Mouse (Mus musculus) midbrain, embryonic 13.5 days (tissue): ENCODE results near the gene Rab11fip3. TPM values are rescaled to one million over a fixed set of nuclear protein-coding genes. Genes with fewer than 3 reads are reported as not detected.
A peak's percentile ranks its signal among the peaks of the same experiment; 100 is the strongest.

Experiments
- ATAC-seq: fragments of 200-750 bp; cut with Nextera tagmentation; 2 replicates; pipeline ENCODE4 v1.8.0; 2017; ENCODE audit warnings: mild to moderate bottlenecking, moderate TSS enrichment, moderate library complexity
- H3K27ac ChIP-seq: fragments of 300-500 bp; sonication (generic); 2 replicates; pipeline ENCODE4 v1.5.1; 2015; ENCODE audit warnings: inconsistent platforms, mild to moderate bottlenecking, moderate library complexity
- H3K27me3 ChIP-seq: fragments of 300-500 bp; sonication (generic); 2 replicates; pipeline ENCODE4 v1.6.1; 2015; ENCODE audit warnings: mild to moderate bottlenecking, inconsistent platforms
- H3K36me3 ChIP-seq: fragments of 300-500 bp; sonication (generic); 2 replicates; pipeline ENCODE4 v1.6.1; 2015; ENCODE audit warnings: mild to moderate bottlenecking, inconsistent platforms
- H3K4me1 ChIP-seq: fragments of 300-500 bp; sonication (generic); replicated peaks from 2 replicates; pipeline ENCODE4 v1.6.1; 2015; ENCODE audit warnings: inconsistent platforms
- H3K4me2 ChIP-seq: fragments of 300-500 bp; sonication (generic); replicated peaks from 2 replicates; pipeline ENCODE4 v1.6.1; 2015; ENCODE audit warnings: moderate library complexity, mild to moderate bottlenecking, inconsistent platforms
- H3K4me3 ChIP-seq: fragments of 300-500 bp; sonication (generic); replicated peaks from 2 replicates; pipeline ENCODE4 v1.5.1; 2015; ENCODE audit warnings: mild to moderate bottlenecking, inconsistent platforms
- H3K9ac ChIP-seq: fragments of 300-500 bp; sonication (generic); replicated peaks from 2 replicates; pipeline ENCODE4 v1.6.1; 2015; ENCODE audit warnings: mild to moderate bottlenecking, inconsistent platforms
- H3K9me3 ChIP-seq: fragments of 300-500 bp; sonication (generic); 2 replicates; pipeline ENCODE4 v1.6.1; 2016; ENCODE audit warnings: mild to moderate bottlenecking, inconsistent platforms
- WGBS: fragments of 180-500 bp; shearing (Covaris S2); methylation state at CpG from one replicate; pipeline ENCODE4 v1.1.7; 2015; 5-methylcytosine and 5-hydroxymethylcytosine counted together
- polyA plus RNA-seq: library from polyadenylated mRNA; unstranded; fragments of >200 nt; fragmentation: Nextera tagmentation; extraction: Ambion mirVana; gene quantifications from 2 replicates; pipeline ENCODE4 v1.2.1, GENCODE M21; 2015

Rab11fip3 gene
- polyA plus RNA-seq, 1 experiment from 2014 or later: 35.0 TPM

GRCm38 (mm10) chr17:25979829-25980738, 89.3 kb downstream of the Rab11fip3 start:
- H3K36me3 ChIP-seq: peaks cover 5% of the 10 kb centered on the region; the same call in 1 of the 2 replicates
- no peak overlapping the region for H3K4me2 ChIP-seq
- H3K9me3 ChIP-seq: no peaks in the 10 kb centered on the region
- no peak for ATAC-seq
- H3K4me1 ChIP-seq: peaks cover 38% of the 10 kb centered on the region
- no peak overlapping the region for H3K9ac ChIP-seq
- no peak overlapping the region for H3K27ac ChIP-seq
- H3K4me3 ChIP-seq: no peak overlapping the region
- WGBS: 95% methylated on average over 5 of the region's 5 CpGs
- no peaks in the 10 kb centered on the region for H3K27me3 ChIP-seq

GRCm38 (mm10) chr17:25970954-25971707, 98.2 kb downstream of the Rab11fip3 start:
- Histone ChIP-seq H3K27me3 (no peaks in the 10 kb centered on the region), H3K36me3 (peaks cover 12% of the 10 kb centered on the region), H3K4me3 (no peak overlapping the region), H3K4me2 (no peak overlapping the region), H3K4me1 (no peaks in the 10 kb centered on the region), H3K9me3 (no peaks in the 10 kb centered on the region), H3K9ac (no peak overlapping the region), H3K27ac (no peak overlapping the region)
- ATAC-seq: no peak
- 91% methylated on average over 4 of the region's 4 CpGs for WGBS

GRCm38 (mm10) chr17:25970448-25970847, 98.9 kb downstream of the Rab11fip3 start:
- Histone ChIP-seq H3K4me3 (no peak overlapping the region), H3K4me1 (no peaks in the 10 kb centered on the region), H3K9ac (no peak overlapping the region), H3K36me3 (peaks cover 12% of the 10 kb centered on the region), H3K27ac (no peak overlapping the region), H3K27me3 (no peaks in the 10 kb centered on the region), H3K9me3 (no peaks in the 10 kb centered on the region), H3K4me2 (no peak overlapping the region)
- 93% methylated on average over 9 of the region's 9 CpGs for WGBS
- no peak for ATAC-seq

- no peak overlapping the region for H3K4me3 ChIP-seq
- no peaks in the 10 kb centered on the region for H3K9me3 ChIP-seq
- H3K4me2 ChIP-seq: no peak overlapping the region
- H3K27ac ChIP-seq: no peak overlapping the region
- no peaks in the 10 kb centered on the region for H3K27me3 ChIP-seq
- no peaks in the 10 kb centered on the region for H3K4me1 ChIP-seq
- WGBS: 71% methylated on average over 1 of the region's 1 CpGs
- ATAC-seq: no peak
- peaks cover 32% of the 10 kb centered on the region for H3K36me3 ChIP-seq
- no peak overlapping the region for H3K9ac ChIP-seq
Observed at GRCm38 (mm10) chr17:25968176-25968575, 101.2 kb downstream of the Rab11fip3 start.

- Histone ChIP-seq H3K9ac (no peak overlapping the region), H3K4me1 (no peaks in the 10 kb centered on the region), H3K9me3 (no peaks in the 10 kb centered on the region), H3K36me3 (peaks cover 32% of the 10 kb centered on the region), H3K4me3 (no peak overlapping the region), H3K27ac (no peak overlapping the region), H3K27me3 (no peaks in the 10 kb centered on the region), H3K4me2 (no peak overlapping the region)
- WGBS: 86% methylated on average over 3 of the region's 3 CpGs
- no peak for ATAC-seq
Observed at GRCm38 (mm10) chr17:25967652-25968051, 101.7 kb downstream of the Rab11fip3 start.

GRCm38 (mm10) chr17:25964271-25964670, 105.1 kb downstream of the Rab11fip3 start:
- no peak overlapping the region for H3K27ac ChIP-seq
- no peak overlapping the region for H3K4me3 ChIP-seq
- no peak overlapping the region for H3K4me2 ChIP-seq
- no peak for ATAC-seq
- no peaks in the 10 kb centered on the region for H3K27me3 ChIP-seq
- peaks cover 59% of the 10 kb centered on the region for H3K36me3 ChIP-seq
- H3K9me3 ChIP-seq: no peaks in the 10 kb centered on the region
- H3K4me1 ChIP-seq: no peaks in the 10 kb centered on the region
- WGBS: 85% methylated on average over 7 of the region's 7 CpGs
- no peak overlapping the region for H3K9ac ChIP-seq

- Histone ChIP-seq H3K4me3 (no peak overlapping the region), H3K4me2 (no peak overlapping the region), H3K9me3 (no peaks in the 10 kb centered on the region), H3K4me1 (0 out of 2 replicates have a peak, but pooled peaks cover 1% of the 10 kb centered on the region), H3K27me3 (no peaks in the 10 kb centered on the region), H3K9ac (no peak overlapping the region), H3K36me3 (peaks cover 73% of the 10 kb centered on the region), H3K27ac (no peak overlapping the region)
- no peak for ATAC-seq
- 95% methylated on average over 7 of the region's 7 CpGs for WGBS
Observed at GRCm38 (mm10) chr17:25962413-25962905, 106.9 kb downstream of the Rab11fip3 start.

GRCm38 (mm10) chr17:25961566-25961965, 107.8 kb downstream of the Rab11fip3 start:
- WGBS: 98% methylated on average over 5 of the region's 5 CpGs
- H3K9me3 ChIP-seq: no peaks in the 10 kb centered on the region

GRCm38 (mm10) chr17:25959630-25960467, 109.5 kb downstream of the Rab11fip3 start:
- H3K4me1 ChIP-seq: 0 out of 2 replicates have a peak, but pooled peaks cover 12% of the 10 kb centered on the region
- no peak overlapping the region for H3K27ac ChIP-seq
- H3K9ac ChIP-seq: no peak overlapping the region
- H3K4me3 ChIP-seq: no peak overlapping the region
- no peaks in the 10 kb centered on the region for H3K9me3 ChIP-seq
- H3K36me3 ChIP-seq: peaks cover 66% of the 10 kb centered on the region
- 89% methylated on average over 22 of the region's 23 CpGs for WGBS
- no peak for ATAC-seq
- no peaks in the 10 kb centered on the region for H3K27me3 ChIP-seq
- H3K4me2 ChIP-seq: no peak overlapping the region

More at GRCm38 (mm10) chr17:25961566-25961965, 107.8 kb downstream of the Rab11fip3 start:
- Histone ChIP-seq H3K27ac (no peak overlapping the region), H3K4me1 (0 out of 2 replicates have a peak, but pooled peaks cover 7% of the 10 kb centered on the region), H3K9ac (no peak overlapping the region), H3K4me2 (no peak overlapping the region), H3K4me3 (no peak overlapping the region), H3K36me3 (peaks cover 73% of the 10 kb centered on the region), H3K27me3 (no peaks in the 10 kb centered on the region)
- ATAC-seq: no peak

- 0 out of 2 replicates have a peak, but pooled peaks cover 12% of the 10 kb centered on the region for H3K4me1 ChIP-seq
- H3K9me3 ChIP-seq: no peaks in the 10 kb centered on the region
- H3K4me2 ChIP-seq: no peak overlapping the region
- no peak overlapping the region for H3K4me3 ChIP-seq
- peaks cover 3% of the 10 kb centered on the region for H3K27me3 ChIP-seq
- 94% methylated on average over 11 of the region's 11 CpGs for WGBS
- no peak overlapping the region for H3K9ac ChIP-seq
- no peak for ATAC-seq
- peaks cover 57% of the 10 kb centered on the region for H3K36me3 ChIP-seq
- no peak overlapping the region; the same call in 1 of the 2 replicates for H3K27ac ChIP-seq
Observed at GRCm38 (mm10) chr17:25958771-25959494, 110.4 kb downstream of the Rab11fip3 start.

- 78% methylated on average over 14 of the region's 14 CpGs for WGBS
- no peak overlapping the region for H3K9ac ChIP-seq
Observed at GRCm38 (mm10) chr17:25957586-25958051, 111.7 kb downstream of the Rab11fip3 start.

More at GRCm38 (mm10) chr17:25957586-25958051, 111.7 kb downstream of the Rab11fip3 start:
- peaks cover 16% of the 10 kb centered on the region for H3K27me3 ChIP-seq
- no peak overlapping the region for H3K4me2 ChIP-seq
- ATAC-seq: peak; percentile 38; the same call in 1 of the 2 replicates
- H3K9me3 ChIP-seq: no peaks in the 10 kb centered on the region
- H3K36me3 ChIP-seq: peaks cover 45% of the 10 kb centered on the region
- no peak overlapping the region for H3K4me3 ChIP-seq
- no peak overlapping the region for H3K27ac ChIP-seq
- 0 out of 2 replicates have a peak, but pooled peaks cover 12% of the 10 kb centered on the region for H3K4me1 ChIP-seq
